Mouse (Mus musculus): ENCODE results near the gene Cngb1. TPM values are rescaled to one million over a fixed set of nuclear protein-coding genes. Genes with fewer than 3 reads are reported as not detected.

Cngb1 gene
- 1.7 and 1.8 TPM in 2 replicates for polyA plus RNA-seq (2015; fragmentation: Nextera tagmentation; extraction: Ambion mirVana)

DNA sequence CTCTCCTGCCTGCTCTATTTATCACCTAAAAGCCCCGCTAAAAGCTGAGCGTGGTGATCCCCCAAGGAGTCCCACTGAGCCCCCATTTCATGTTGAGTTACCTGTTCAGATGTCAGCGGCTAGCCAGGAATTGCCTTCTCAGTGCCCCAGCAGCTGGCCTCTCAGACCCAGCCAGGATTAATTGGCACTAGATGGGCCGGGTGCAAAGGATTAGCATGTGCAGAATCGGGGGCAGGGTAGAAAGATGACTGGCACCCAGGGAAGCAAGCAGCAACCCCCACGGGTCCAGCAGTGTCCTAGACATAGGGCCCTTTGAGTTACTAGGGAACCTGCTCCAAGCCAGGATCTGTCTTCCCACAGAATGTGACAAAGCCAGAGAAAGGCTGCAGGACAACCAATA, at the start of gene Cngb1:
Gene Cngb1, minus strand, starts transcription at position 155 of the 400 bp plus-strand sequence.

DNA sequence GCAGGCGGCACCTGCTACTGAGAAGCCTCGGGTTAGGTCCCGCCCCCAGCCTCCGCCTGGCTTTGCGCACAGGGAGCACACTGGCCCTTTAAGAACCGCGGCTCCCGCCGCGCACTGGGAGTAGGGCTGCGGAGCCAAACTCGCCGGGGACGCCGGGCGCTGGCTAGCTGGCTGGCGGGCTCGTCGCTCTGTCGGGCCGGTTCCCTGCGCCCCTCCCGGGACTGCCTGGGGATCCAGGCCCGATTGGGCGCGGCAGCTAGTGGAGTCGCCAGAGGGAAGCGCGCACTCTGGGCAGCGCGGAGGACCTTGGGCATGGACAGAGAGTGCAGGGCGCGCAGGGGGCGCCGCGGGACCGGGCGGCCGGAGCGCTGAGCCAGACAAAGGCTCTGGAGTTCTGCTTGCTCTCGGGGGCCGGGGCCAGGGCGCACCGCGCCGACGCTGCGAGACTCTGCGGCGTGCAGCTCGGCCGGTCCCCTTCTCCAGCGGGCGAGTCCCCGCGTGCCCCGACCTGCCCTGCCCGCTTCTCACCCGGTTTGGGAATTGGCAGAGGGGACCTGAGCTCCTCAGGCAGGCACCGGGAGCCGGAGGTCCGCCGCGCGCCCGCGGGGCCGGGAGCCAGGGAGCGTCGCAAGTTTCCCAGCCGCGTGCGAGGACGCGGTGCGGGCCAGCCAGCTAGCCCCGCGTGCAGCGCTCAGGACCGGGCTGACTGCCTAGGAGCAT, 45.9 kb upstream of the Cngb1 start, which contains the start of gene Mmp15:
Gene Mmp15, plus strand, starts transcription at position 118 of the 720 bp plus-strand sequence.

DNA sequence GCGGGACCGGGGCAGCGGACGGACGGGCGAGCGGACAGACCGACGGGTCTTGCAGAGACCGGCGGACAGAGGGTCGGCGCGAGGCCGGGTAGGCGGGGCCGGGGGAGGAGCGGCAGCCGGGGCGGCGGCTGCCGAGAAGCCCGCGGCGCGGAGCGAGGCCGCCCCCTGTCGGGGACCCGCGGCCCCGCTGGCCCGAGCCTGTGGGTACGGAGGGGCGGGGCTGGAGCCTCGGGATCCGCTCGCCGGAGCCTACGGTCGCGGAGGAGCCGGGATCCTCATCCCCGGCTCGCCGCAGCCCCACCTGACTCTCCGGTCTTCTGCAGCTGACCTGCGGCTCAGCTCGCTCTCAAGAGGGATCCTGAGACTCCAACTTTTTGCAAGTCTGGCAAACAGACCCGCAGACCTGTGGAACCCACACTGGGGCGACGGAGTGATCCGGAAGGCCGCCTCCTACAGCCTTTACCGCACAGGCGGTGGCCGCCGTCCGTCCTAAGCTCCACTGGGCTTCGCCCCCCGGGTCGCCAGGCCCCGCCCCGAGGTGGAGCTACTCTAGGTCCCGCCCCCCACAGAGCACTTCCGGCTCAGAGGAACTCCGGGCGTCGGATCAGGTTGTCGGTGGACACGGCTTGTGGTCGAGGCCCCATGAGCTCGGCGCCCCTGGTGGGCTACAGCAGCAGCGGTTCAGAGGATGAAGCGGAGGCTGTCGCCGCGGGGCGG, 25.5 kb upstream of the Cngb1 start, which contains the start of the genes Zfp319 and Usb1:
Gene Zfp319, minus strand, starts transcription at position 231 of the 717 bp plus-strand sequence.
Gene Usb1, plus strand, starts transcription at position 565 of the 717 bp plus-strand sequence.

DNA sequence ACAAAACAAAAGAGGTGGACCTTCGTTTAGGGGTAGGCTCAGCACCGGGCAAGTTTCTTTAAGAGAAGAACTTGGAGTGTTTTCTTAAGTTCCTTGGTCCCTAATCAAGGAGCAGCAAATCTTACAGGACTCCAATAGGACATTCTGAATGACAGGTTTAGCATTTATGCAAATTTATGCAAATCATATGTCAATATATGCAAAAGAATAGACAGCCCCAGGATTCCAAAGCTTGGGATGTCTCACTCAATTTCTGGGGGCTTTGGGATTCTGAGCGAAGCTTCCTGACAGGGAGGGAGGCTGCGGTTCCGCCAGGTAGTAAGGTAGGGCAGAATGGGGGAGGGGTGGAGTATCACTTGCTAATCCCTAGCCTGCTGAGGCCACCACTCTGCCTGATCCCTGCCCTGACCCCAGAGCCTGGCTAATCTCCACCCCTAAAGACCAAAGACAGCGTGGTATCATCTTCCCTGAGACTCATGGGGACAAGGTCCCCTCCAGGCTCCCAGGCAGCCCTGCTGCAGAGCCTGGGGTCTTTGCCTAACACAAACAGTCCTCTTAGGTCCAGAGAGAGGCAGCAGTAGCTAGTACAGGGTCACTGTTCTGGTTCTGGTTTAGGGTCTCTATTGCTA, 4.1 kb upstream of the Cngb1 start, which contains the start of gene Tepp:
Gene Tepp, plus strand, starts transcription at position 225 of the 629 bp plus-strand sequence.

DNA sequence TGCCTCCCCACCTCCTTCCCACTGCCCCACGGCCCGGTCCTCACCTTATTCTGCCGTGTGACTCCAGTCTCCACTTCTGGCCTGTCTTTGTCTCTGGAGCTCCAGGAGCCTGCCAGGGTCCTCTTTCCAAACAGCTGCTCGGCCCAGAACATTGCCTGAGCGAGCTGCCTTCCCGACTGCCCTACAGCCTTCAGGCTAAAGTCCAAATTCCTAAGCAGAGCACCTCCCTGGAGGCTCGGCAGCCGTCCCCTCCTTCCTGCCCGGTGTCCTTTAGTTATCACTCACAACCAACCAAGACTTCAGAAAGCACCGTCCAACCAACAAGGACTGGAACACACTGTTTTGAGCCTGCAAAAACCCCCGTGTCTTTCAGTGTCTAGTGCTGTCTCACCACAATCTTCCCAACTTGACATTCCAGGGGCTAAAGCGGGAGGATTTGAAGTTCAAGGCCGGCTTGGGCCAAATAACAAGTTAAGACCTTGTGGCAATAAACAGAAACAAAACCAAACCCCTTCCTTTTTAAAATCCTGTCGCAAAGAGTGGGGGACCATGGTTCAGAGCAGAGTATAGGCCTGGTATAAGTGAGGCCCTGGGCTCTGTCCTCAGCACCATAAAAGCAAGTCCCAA, 103.6 kb downstream of the Cngb1 start, which contains the start of gene Kifc3:
Gene Kifc3, minus strand, starts transcription at position 164 of the 627 bp plus-strand sequence.

Other genes starting within 250 kb of the Cngb1 start
- 11.9 and 12.1 TPM in 2 replicates for gene Katnb1, start 225.4 kb downstream of the Cngb1 start, polyA plus RNA-seq (2015; fragmentation: Nextera tagmentation; extraction: Ambion mirVana)
- gene Kifc3, start 103.8 kb downstream of the Cngb1 start, polyA plus RNA-seq (2015; fragmentation: Nextera tagmentation; extraction: Ambion mirVana), result 17.6 and 18.0 TPM in 2 replicates
- not detected in 2 replicates for gene Tepp, start 4.0 kb upstream of the Cngb1 start, polyA plus RNA-seq (2015; fragmentation: Nextera tagmentation; extraction: Ambion mirVana)
- 3.4 and 3.5 TPM in 2 replicates for gene Zfp319, start 25.4 kb upstream of the Cngb1 start, polyA plus RNA-seq (2015; fragmentation: Nextera tagmentation; extraction: Ambion mirVana)
- 17.8 and 20.9 TPM in 2 replicates for gene Usb1, start 25.7 kb upstream of the Cngb1 start, polyA plus RNA-seq (2015; fragmentation: Nextera tagmentation; extraction: Ambion mirVana)
- 11.2 and 11.5 TPM in 2 replicates for gene Mmp15, start 45.7 kb upstream of the Cngb1 start, polyA plus RNA-seq (2015; fragmentation: Nextera tagmentation; extraction: Ambion mirVana)
- 54.0 and 62.0 TPM in 2 replicates for gene Cfap20, start 128.3 kb upstream of the Cngb1 start, polyA plus RNA-seq (2015; fragmentation: Nextera tagmentation; extraction: Ambion mirVana)
- gene Csnk2a2, start 183.5 kb upstream of the Cngb1 start, polyA plus RNA-seq (2015; fragmentation: Nextera tagmentation; extraction: Ambion mirVana), result 5.3 and 6.2 TPM in 2 replicates
- gene Ccdc113, start 227.5 kb upstream of the Cngb1 start, polyA plus RNA-seq (2015; fragmentation: Nextera tagmentation; extraction: Ambion mirVana), result 0.67 and 1.0 TPM in 2 replicates